Mouse (Mus musculus) granulocyte monocyte progenitor cell, adult 5-6 weeks (primary cell): ENCODE measurements around the gene Rad50. TPM values are rescaled to one million over a fixed set of nuclear protein-coding genes. Genes with fewer than 3 reads are reported as not detected.

Experiments
- ATAC-seq: replicated peaks from 2 replicates; pipeline ENCODE4 v1.8.0; 2016; ENCODE audit warnings: mild to moderate bottlenecking, moderate TSS enrichment, inconsistent platforms; ENCODE audit not compliant: poor library complexity, severe bottlenecking
- total RNA-seq, 2 experiments: library from RNA; stranded (forward) in 1 of 2; stranded (reverse) in 1 of 2; fragments of 200-712, 200-1000 nt in 1 of 2; fragments of >200 nt in 1 of 2; fragmentation: Nextera tagmentation in 1 of 2; gene quantifications; 2 replicates each; pipeline ENCODE4 v1.2.3; 2014 to 2017

The Rad50 gene
- 58.0 and 59.9 TPM in 2 replicates for total RNA-seq (2014; fragmentation: Nextera tagmentation)
- total RNA-seq (2017), result 67.4 and 85.2 TPM in 2 replicates

GRCm38 (mm10) chr11:53706934-53707717 lies at the start of gene Rad50:
Gene Rad50, minus strand, starts transcription at chr11:53707319.
- peak; percentile 97 for ATAC-seq

- ATAC-seq, result no peak
Measured at GRCm38 (mm10) chr11:53755011-53755595, 48.0 kb upstream of the Rad50 start.

GRCm38 (mm10) chr11:53749716-53750352 lies 42.7 kb upstream of the Rad50 start:
- ATAC-seq, result no peak

- no peak for ATAC-seq
Measured at GRCm38 (mm10) chr11:53749306-53749705, 42.2 kb upstream of the Rad50 start.

- peak; percentile 90 for ATAC-seq
Measured at GRCm38 (mm10) chr11:53748614-53749013, 41.5 kb upstream of the Rad50 start.

GRCm38 (mm10) chr11:53747985-53748384 lies 40.9 kb upstream of the Rad50 start:
- ATAC-seq, result peak; percentile 72

- ATAC-seq, result no peak
Measured at GRCm38 (mm10) chr11:53745260-53745659, 38.1 kb upstream of the Rad50 start.

GRCm38 (mm10) chr11:53742353-53742752 lies 35.2 kb upstream of the Rad50 start:
- no peak for ATAC-seq

GRCm38 (mm10) chr11:53737573-53737946 lies 30.4 kb upstream of the Rad50 start:
- ATAC-seq, result peak; percentile 59

- peak; percentile 72 for ATAC-seq
Measured at GRCm38 (mm10) chr11:53736771-53737572, 29.9 kb upstream of the Rad50 start.

- ATAC-seq, result peak; percentile 84
Measured at GRCm38 (mm10) chr11:53735682-53736245, 28.6 kb upstream of the Rad50 start.

GRCm38 (mm10) chr11:53734970-53735681 lies 28.0 kb upstream of the Rad50 start:
- ATAC-seq, result peak; percentile 13; the same call in 1 of the 2 replicates

GRCm38 (mm10) chr11:53734431-53734830 lies 27.3 kb upstream of the Rad50 start:
- no peak for ATAC-seq

GRCm38 (mm10) chr11:53733824-53734223 lies 26.7 kb upstream of the Rad50 start:
- no peak for ATAC-seq

GRCm38 (mm10) chr11:53732244-53732643 lies 25.1 kb upstream of the Rad50 start:
- ATAC-seq, result no peak

GRCm38 (mm10) chr11:53731457-53731856 lies 24.3 kb upstream of the Rad50 start:
- ATAC-seq, result no peak

GRCm38 (mm10) chr11:53720715-53721114 lies 13.6 kb upstream of the Rad50 start, which contains the start of gene Il5:
Gene Il5, plus strand, starts transcription at chr11:53720794.
- ATAC-seq, result no peak

- ATAC-seq, result no peak
Measured at GRCm38 (mm10) chr11:53719701-53720100, 12.6 kb upstream of the Rad50 start.

GRCm38 (mm10) chr11:53707718-53708009 lies 545 bp upstream of the Rad50 start:
- no peak for ATAC-seq
